Mouse (Mus musculus) heart, adult 2 months (tissue): ENCODE data around the gene Akt1s1. TPM values are rescaled to one million over a fixed set of nuclear protein-coding genes. Genes with fewer than 3 reads are reported as not detected.
A peak's percentile ranks its signal among the peaks of the same experiment; 100 is the strongest.

Experiments
- DNase-seq, 2 experiments: peaks; one replicate each; pipeline ENCODE4 v3.0.0; 2021
- H3K27ac ChIP-seq: fragments of 200-600 bp; 2 replicates; pipeline ENCODE4 v1.8.1; 2022
- H3K27me3 ChIP-seq: fragments of 200-500 bp; 2 replicates; pipeline ENCODE4 v1.6.1; 2012; ENCODE audit warnings: mild to moderate bottlenecking, low read length, inconsistent platforms, mixed read lengths; ENCODE audit not compliant: control insufficient read depth, insufficient read depth
- H3K36me3 ChIP-seq: fragments of 200-500 bp; 2 replicates; pipeline ENCODE4 v1.6.1; 2012; ENCODE audit warnings: low read length, inconsistent platforms; ENCODE audit not compliant: control insufficient read depth, insufficient read depth
- H3K4me1 ChIP-seq: fragments of 200-500 bp; 2 replicates; pipeline ENCODE4 v1.6.1; 2011; ENCODE audit warnings: low read length; ENCODE audit not compliant: control insufficient read depth, insufficient read depth
- H3K4me3 ChIP-seq: fragments of 200-600 bp; 2 replicates; pipeline ENCODE4 v1.8.1; 2022
- H3K79me2 ChIP-seq: fragments of 200-500 bp; replicated peaks from 2 replicates; pipeline ENCODE4 v1.6.1; 2012; ENCODE audit warnings: mild to moderate bottlenecking, inconsistent platforms, low read length, moderate library complexity, mixed read lengths; ENCODE audit not compliant: control insufficient read depth, insufficient read depth
- H3K9ac ChIP-seq: fragments of 200-500 bp; 2 replicates; pipeline ENCODE4 v1.6.1; 2012; ENCODE audit warnings: low read depth, mild to moderate bottlenecking, control low read depth, inconsistent platforms, low read length, mixed read lengths
- CTCF ChIP-seq: fragments of 200-600 bp; IDR thresholded peaks from 2 replicates; pipeline ENCODE4 v1.8.1; 2022; ENCODE audit warnings: antibody characterized with exemption, mild to moderate bottlenecking, moderate library complexity
- EP300 ChIP-seq: fragments of 200-500 bp; IDR thresholded peaks from 2 replicates; pipeline ENCODE4 v1.6.1; 2011; ENCODE audit warnings: low read depth, low read length, control low read depth; ENCODE audit not compliant: insufficient read depth
- POLR2A ChIP-seq: fragments of 200-500 bp; IDR thresholded peaks from 2 replicates; pipeline ENCODE4 v1.6.1; 2011; ENCODE audit warnings: mild to moderate bottlenecking, low read depth, low read length, control low read depth; ENCODE audit not compliant: insufficient read depth
- WGBS: fragments of 180-500 bp; shearing (Covaris S2); methylation state at CpG from one replicate; pipeline ENCODE4 v1.1.7; 2018; 5-methylcytosine and 5-hydroxymethylcytosine counted together
- intact Hi-C: fragments of 180-260 bp; cut with DNase I; formaldehyde crosslinking; loops from one replicate; pipeline ENCODE4 v1.15.1; 2025
- microRNA-seq, 2 experiments: library from miRNA; unstranded; fragments of <30 nt; microRNA quantifications; one replicate each; pipeline ENCODE4 v1.2.0; 2021
- polyA plus RNA-seq: library from polyadenylated mRNA; depleted of rRNA; stranded (reverse); fragments of >200 nt; gene quantifications from 2 replicates; pipeline ENCODE4 v1.2.3, GENCODE M21; 2012; rRNA removed
- total RNA-seq, 2 experiments: library from RNA; stranded (reverse); gene quantifications; 2 replicates each; pipeline ENCODE4 v1.2.3; 2021

The Akt1s1 gene
- total and polyA plus RNA-seq, 3 experiments, result 62.6 to 72.8 (median 63.0) TPM

DNA sequence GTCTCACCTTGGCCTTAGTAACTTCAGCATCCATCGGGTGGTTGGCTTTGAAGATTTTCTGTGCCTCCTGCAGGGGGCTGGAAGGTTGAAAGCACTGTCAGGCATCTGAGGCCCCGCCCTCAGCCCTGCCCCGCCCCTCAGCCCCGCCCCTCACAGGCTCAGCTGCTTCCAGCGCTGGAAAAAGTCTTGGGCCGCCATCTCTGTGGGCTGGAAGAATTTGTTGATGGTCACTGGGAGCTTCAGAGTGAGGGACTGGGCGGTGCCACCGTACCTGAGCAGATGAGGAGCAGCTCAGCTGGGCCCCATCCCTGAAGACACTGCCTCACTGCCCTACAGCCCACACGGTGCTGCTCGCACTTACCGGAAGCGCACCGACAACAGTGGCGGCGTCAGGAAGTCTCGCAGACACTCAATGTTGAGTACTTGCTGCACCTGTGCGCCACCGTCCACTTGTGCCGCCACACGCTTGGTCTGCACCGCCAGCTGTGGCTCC, 52.5 kb downstream of the Akt1s1 start:
- H3K9ac ChIP-seq, result 0 out of 2 replicates have a peak overlapping the region, but pooled peaks have one; percentile 50
- no peak overlapping the region for H3K4me3 ChIP-seq
- peak in 1 of 2 experiments; percentile 45 for DNase-seq
- no peaks in the 10 kb centered on the region for H3K27me3 ChIP-seq
- peaks cover 4% of the 10 kb centered on the region for H3K4me1 ChIP-seq
- 24% methylated on average over 21 of the region's 21 CpGs for WGBS
- H3K36me3 ChIP-seq, result no peaks in the 10 kb centered on the region
- TF ChIP-seq POLR2A, result peak; percentile 47
- no peak for TF ChIP-seq EP300
- TF ChIP-seq CTCF, result peak; percentile 38
- no peak overlapping the region for H3K27ac ChIP-seq
- no peaks in the 10 kb centered on the region for H3K79me2 ChIP-seq
- intact Hi-C loops, result no loop called here

Small RNA genes lying within 50 kb of the gene (microRNA-seq; reads per million reads assigned to microRNA genes)
- gene Mir707, result 0 reads per million in 2 experiments

Other genes starting within 250 kb of the Akt1s1 start
- gene Myh14, start 178.1 kb upstream of the Akt1s1 start, total RNA-seq, result 10 to 100 TPM; 79.4 to 96.6 TPM
- 23.1 and 24.8 TPM in 2 replicates for gene Myh14, start 178.1 kb upstream of the Akt1s1 start, polyA plus RNA-seq
- not detected for gene Izumo2, start 140.2 kb upstream of the Akt1s1 start, total RNA-seq
- gene Izumo2, start 140.2 kb upstream of the Akt1s1 start, polyA plus RNA-seq, result not detected in 2 replicates
- 10 to 100 TPM; 23.3 to 26.7 TPM for gene Vrk3, start 100.6 kb upstream of the Akt1s1 start, total RNA-seq
- gene Vrk3, start 100.6 kb upstream of the Akt1s1 start, polyA plus RNA-seq, result 36.3 and 41.3 TPM in 2 replicates
- gene Zfp473, start 97.9 kb upstream of the Akt1s1 start, total RNA-seq, result not detected
- gene Zfp473, start 97.9 kb upstream of the Akt1s1 start, polyA plus RNA-seq, result 0.03 and 0.12 TPM in 2 replicates
- gene Nup62, start 32.9 kb upstream of the Akt1s1 start, total RNA-seq, result 10 to 100 TPM; 27.1 to 28.0 TPM
- gene Nup62, start 32.9 kb upstream of the Akt1s1 start, polyA plus RNA-seq, result 36.0 and 36.6 TPM in 2 replicates
- under 1 TPM; 0.61 to 0.70 TPM for gene Il4i1, start 32.6 kb upstream of the Akt1s1 start, total RNA-seq
- 1.3 and 1.5 TPM in 2 replicates for gene Il4i1, start 32.6 kb upstream of the Akt1s1 start, polyA plus RNA-seq
- 10 to 100 TPM; 60.2 to 63.4 TPM for gene Atf5, start 32.3 kb upstream of the Akt1s1 start, total RNA-seq
- 42.3 and 73.6 TPM in 2 replicates for gene Atf5, start 32.3 kb upstream of the Akt1s1 start, polyA plus RNA-seq
- gene Tbc1d17, start 88 bp downstream of the Akt1s1 start, total RNA-seq, result 10 to 100 TPM; 29.6 to 46.6 TPM
- 56.0 and 61.9 TPM in 2 replicates for gene Tbc1d17, start 88 bp downstream of the Akt1s1 start, polyA plus RNA-seq
- gene Pnkp, start 8.1 kb downstream of the Akt1s1 start, total RNA-seq, result 10 to 100 TPM; 15.3 to 19.6 TPM
- gene Pnkp, start 8.1 kb downstream of the Akt1s1 start, polyA plus RNA-seq, result 20.2 and 30.1 TPM in 2 replicates
- 100 to 1,000 TPM; 155 to 172 TPM for gene Ptov1, start 20.8 kb downstream of the Akt1s1 start, total RNA-seq
- gene Ptov1, start 20.8 kb downstream of the Akt1s1 start, polyA plus RNA-seq, result 293 and 317 TPM in 2 replicates
- 10 to 100 TPM; 70.0 to 85.8 TPM for gene Med25, start 43.7 kb downstream of the Akt1s1 start, total RNA-seq
- 107 and 121 TPM in 2 replicates for gene Med25, start 43.7 kb downstream of the Akt1s1 start, polyA plus RNA-seq
- gene Fuz, start 47.1 kb downstream of the Akt1s1 start, total RNA-seq, result 10 to 100 TPM; 16.3 to 17.1 TPM
- 25.2 and 31.6 TPM in 2 replicates for gene Fuz, start 47.1 kb downstream of the Akt1s1 start, polyA plus RNA-seq
- gene Ap2a1, start 80.5 kb downstream of the Akt1s1 start, total RNA-seq, result 10 to 100 TPM; 63.3 to 67.6 TPM
- 56.1 and 68.1 TPM in 2 replicates for gene Ap2a1, start 80.5 kb downstream of the Akt1s1 start, polyA plus RNA-seq
- not detected for gene Tsks, start 94.2 kb downstream of the Akt1s1 start, total RNA-seq
- gene Tsks, start 94.2 kb downstream of the Akt1s1 start, polyA plus RNA-seq, result 0.26 and 1.5 TPM in 2 replicates
- 1 to 10 TPM; 1.5 to 2.1 TPM for gene Cpt1c, start 125.9 kb downstream of the Akt1s1 start, total RNA-seq
- 8.4 and 9.7 TPM in 2 replicates for gene Cpt1c, start 125.9 kb downstream of the Akt1s1 start, polyA plus RNA-seq
- 10 to 100 TPM; 85.4 to 98.0 TPM for gene Prmt1, start 137.6 kb downstream of the Akt1s1 start, total RNA-seq
- 96.7 and 139 TPM in 2 replicates for gene Prmt1, start 137.6 kb downstream of the Akt1s1 start, polyA plus RNA-seq
- gene Irf3, start 148.7 kb downstream of the Akt1s1 start, total RNA-seq, result 10 to 100 TPM; 24.4 to 26.0 TPM
- gene Irf3, start 148.7 kb downstream of the Akt1s1 start, polyA plus RNA-seq, result 55.6 and 62.6 TPM in 2 replicates
- gene Bcl2l12, start 149.7 kb downstream of the Akt1s1 start, total RNA-seq, result 10 to 100 TPM in 1 of 2 experiments, 1 to 10 TPM in 1; 9.5 to 11.5 TPM
- gene Bcl2l12, start 149.7 kb downstream of the Akt1s1 start, polyA plus RNA-seq, result 16.8 and 19.2 TPM in 2 replicates
- 10 to 100 TPM; 45.5 to 46.6 TPM for gene Scaf1, start 167.4 kb downstream of the Akt1s1 start, total RNA-seq
- 33.9 and 36.0 TPM in 2 replicates for gene Scaf1, start 167.4 kb downstream of the Akt1s1 start, polyA plus RNA-seq
- gene Rras, start 169.0 kb downstream of the Akt1s1 start, total RNA-seq, result 10 to 100 TPM; 40.9 to 44.3 TPM
- gene Rras, start 169.0 kb downstream of the Akt1s1 start, polyA plus RNA-seq, result 107 and 114 TPM in 2 replicates
- gene Prr12, start 203.9 kb downstream of the Akt1s1 start, total RNA-seq, result 10 to 100 TPM; 22.4 to 23.0 TPM
- 4.9 and 7.1 TPM in 2 replicates for gene Prr12, start 203.9 kb downstream of the Akt1s1 start, polyA plus RNA-seq
- gene Nosip, start 213.4 kb downstream of the Akt1s1 start, total RNA-seq, result 10 to 100 TPM; 27.0 to 29.3 TPM
- gene Nosip, start 213.4 kb downstream of the Akt1s1 start, polyA plus RNA-seq, result 41.7 and 43.6 TPM in 2 replicates
- 1 to 10 TPM; 5.5 to 6.2 TPM for gene Prrg2, start 213.7 kb downstream of the Akt1s1 start, total RNA-seq
- gene Prrg2, start 213.7 kb downstream of the Akt1s1 start, polyA plus RNA-seq, result 19.8 and 23.6 TPM in 2 replicates
- gene Rcn3, start 243.2 kb downstream of the Akt1s1 start, total RNA-seq, result 10 to 100 TPM; 24.6 to 27.9 TPM
- 52.2 and 64.5 TPM in 2 replicates for gene Rcn3, start 243.2 kb downstream of the Akt1s1 start, polyA plus RNA-seq